Mouse (Mus musculus) MEL (cell line): ENCODE results near the gene Cplx2. TPM values are rescaled to one million over a fixed set of nuclear protein-coding genes. Genes with fewer than 3 reads are reported as not detected.

Experiments used
- DNase-seq: peaks from one replicate; pipeline ENCODE4 v3.0.0; 2011; ENCODE audit warnings: low read depth, low spot score
- H3K27ac ChIP-seq: 2 replicates; pipeline ENCODE4 v1.5.1; 2012; ENCODE audit warnings: low read depth, mild to moderate bottlenecking, control low read depth, low read length, moderate library complexity; ENCODE audit not compliant: control insufficient read depth
- H3K27me3 ChIP-seq, 2 experiments: fragments of 150-350 bp in 1 of 2; sonication (generic) in 1 of 2; 2 replicates each; pipeline ENCODE4 v1.6.1; 2012; ENCODE audit warnings: low read length in 2 of 2, mild to moderate bottlenecking in 2 of 2, improper control_type of control experiment in 1 of 2, moderate library complexity in 1 of 2; ENCODE audit not compliant: insufficient read depth in 2 of 2, control insufficient read depth in 1 of 2
- H3K36me3 ChIP-seq, 2 experiments: 2 replicates each; pipeline ENCODE4 v1.6.1; 2012 to 2014; ENCODE audit warnings: low read length in 2 of 2, improper control_type of control experiment in 1 of 2, inconsistent platforms in 1 of 2, mild to moderate bottlenecking in 1 of 2; ENCODE audit not compliant: insufficient read depth in 2 of 2, control insufficient read depth in 1 of 2
- H3K4me1 ChIP-seq, 2 experiments: fragments of 150-350 bp in 1 of 2; sonication (generic) in 1 of 2; 2 replicates each; pipeline ENCODE4 v1.6.1; 2012; ENCODE audit warnings: low read length in 2 of 2, improper control_type of control experiment in 1 of 2, mild to moderate bottlenecking in 1 of 2; ENCODE audit not compliant: insufficient read depth in 2 of 2, control insufficient read depth in 1 of 2
- H3K4me3 ChIP-seq, 2 experiments: fragments of 150-350 bp in 1 of 2; sonication (generic) in 1 of 2; 2 replicates each; pipeline ENCODE4 v1.5.1; 2012; ENCODE audit warnings: low read depth in 2 of 2, low read length in 2 of 2, mild to moderate bottlenecking in 2 of 2, moderate library complexity in 2 of 2, control low read depth in 1 of 2, improper control_type of control experiment in 1 of 2; ENCODE audit not compliant: control insufficient read depth in 1 of 2, insufficient read depth in 1 of 2
- H3K79me2 ChIP-seq: 2 replicates; pipeline ENCODE4 v1.6.1; 2012; ENCODE audit warnings: mild to moderate bottlenecking, low read length, moderate library complexity; ENCODE audit not compliant: control insufficient read depth, poor library complexity, insufficient read depth
- H3K9ac ChIP-seq: 2 replicates; pipeline ENCODE4 v1.6.1; 2012; ENCODE audit warnings: low read depth, mild to moderate bottlenecking, control low read depth, low read length, moderate library complexity; ENCODE audit not compliant: control insufficient read depth, poor library complexity, severe bottlenecking
- H3K9me3 ChIP-seq: fragments of 150-350 bp; sonication (generic); replicated peaks from 2 replicates; pipeline ENCODE4 v1.6.1; 2012; ENCODE audit warnings: mild to moderate bottlenecking, low read length, improper control_type of control experiment, moderate library complexity; ENCODE audit not compliant: insufficient read depth
- BHLHE40 ChIP-seq: IDR thresholded peaks from 2 replicates; pipeline ENCODE4 v1.6.1; 2012; ENCODE audit warnings: low read depth, mild to moderate bottlenecking, inconsistent platforms, low read length, improper control_type of control experiment, borderline replicate concordance
- EP300 ChIP-seq, 2 experiments: IDR thresholded peaks; 2 replicates each; pipeline ENCODE4 v1.6.1; 2011; ENCODE audit warnings: improper control_type of control experiment in 2 of 2, low read length in 2 of 2, low read depth in 1 of 2, mild to moderate bottlenecking in 1 of 2
- GABPA ChIP-seq: IDR thresholded peaks from 2 replicates; pipeline ENCODE4 v1.6.1; 2012; ENCODE audit warnings: low read depth, mild to moderate bottlenecking, inconsistent platforms, low read length, improper control_type of control experiment, moderate library complexity
- GATA1 ChIP-seq: IDR thresholded peaks from 2 replicates; pipeline ENCODE4 v1.6.1; 2011; ENCODE audit warnings: low read depth, low read length, improper control_type of control experiment
- JUND ChIP-seq: IDR thresholded peaks from 2 replicates; pipeline ENCODE4 v1.6.1; 2011; ENCODE audit warnings: low read depth, mild to moderate bottlenecking, improper control_type of control experiment, low read length
- MAFK ChIP-seq: IDR thresholded peaks from 2 replicates; pipeline ENCODE4 v1.6.1; 2011; ENCODE audit warnings: low read depth, mild to moderate bottlenecking, low read length, improper control_type of control experiment, borderline replicate concordance
- NRF1 ChIP-seq: IDR thresholded peaks from 2 replicates; pipeline ENCODE4 v1.6.1; 2014; ENCODE audit warnings: low read depth, mild to moderate bottlenecking, inconsistent platforms, low read length, improper control_type of control experiment, moderate library complexity; ENCODE audit not compliant: poor library complexity, insufficient read depth, severe bottlenecking
- RCOR1 ChIP-seq: IDR thresholded peaks from 2 replicates; pipeline ENCODE4 v1.6.1; 2012; ENCODE audit warnings: low read depth, mild to moderate bottlenecking, inconsistent platforms, low read length, improper control_type of control experiment
- SMC3 ChIP-seq: IDR thresholded peaks from 2 replicates; pipeline ENCODE4 v1.6.1; 2011; ENCODE audit warnings: low read depth, low read length, improper control_type of control experiment
- TAL1 ChIP-seq: IDR thresholded peaks from 2 replicates; pipeline ENCODE4 v1.6.1; 2012; ENCODE audit warnings: mild to moderate bottlenecking, inconsistent platforms, low read length, moderate library complexity, mixed read lengths
- USF1 ChIP-seq: IDR thresholded peaks from 2 replicates; pipeline ENCODE4 v1.6.1; 2014; ENCODE audit warnings: low read depth, mild to moderate bottlenecking, inconsistent platforms, low read length, improper control_type of control experiment, moderate library complexity
- USF2 ChIP-seq, 2 experiments: IDR thresholded peaks; 2 replicates each; pipeline ENCODE4 v1.6.1; 2011 to 2012; ENCODE audit warnings: improper control_type of control experiment in 2 of 2, low read length in 2 of 2, borderline replicate concordance in 1 of 2, inconsistent platforms in 1 of 2, low read depth in 1 of 2, mild to moderate bottlenecking in 1 of 2; ENCODE audit not compliant: insufficient read depth in 1 of 2
- polyA plus RNA-seq, 2 experiments: library from polyadenylated mRNA; stranded (reverse) in 1 of 2; unstranded in 1 of 2; fragments of >175 nt in 1 of 2; fragments of >200 nt in 1 of 2; gene quantifications; 2 replicates each; pipeline versions ENCODE4 v1.2.1 to v1.2.4; 2012; ENCODE audit warnings: low replicate concordance in 2 of 2, low read depth in 1 of 2; ENCODE audit not compliant: insufficient read length in 2 of 2, insufficient read depth in 1 of 2, missing spikeins in 1 of 2
- total RNA-seq: library from RNA; depleted of rRNA; stranded (reverse); fragments of 300-350 nt; gene quantifications from 2 replicates; pipeline ENCODE4 v1.2.3, GENCODE M21; 2012

The Cplx2 gene
- total and polyA plus RNA-seq, 3 experiments: 1.8 to 4.7 TPM; not detected in 1

- H3K4me1 ChIP-seq: peaks cover 0 to 18% of the 10 kb centered on the region in 2 experiments
Observed at GRCm38 (mm10) chr13:54391313-54391712, 20.2 kb downstream of the Cplx2 start.

GRCm38 (mm10) chr13:54397069-54397468 lies 25.9 kb downstream of the Cplx2 start:
- Histone ChIP-seq H3K4me1 (peaks cover 4 to 26% of the 10 kb centered on the region in 2 experiments; a peak in 3 of 4 replicates), H3K27ac (no peak overlapping the region), H3K9me3 (no peaks in the 10 kb centered on the region), H3K27me3 (no peaks in the 10 kb centered on the region), H3K9ac (no peak overlapping the region), H3K36me3 (peaks cover 0 to 7% of the 10 kb centered on the region in 2 experiments; a peak in 2 of 4 replicates), H3K4me3 (no peak overlapping the region), H3K79me2 (no peaks in the 10 kb centered on the region)
- DNase-seq: peak; percentile 26
- no peak for TF ChIP-seq MAFK
- TF ChIP-seq TAL1: no peak
- no peak for TF ChIP-seq RCOR1
- no peak for TF ChIP-seq NRF1
- TF ChIP-seq EP300 (IDR thresholded peaks at IDR 0.05; ENCODE audit: low read depth in 1 of 2, low read length in 2 of 2): no peak

More at GRCm38 (mm10) chr13:54391313-54391712, 20.2 kb downstream of the Cplx2 start:
- Histone ChIP-seq H3K79me2 (no peaks in the 10 kb centered on the region), H3K9ac (no peak overlapping the region), H3K27me3 (no peaks in the 10 kb centered on the region), H3K4me3 (no peak overlapping the region), H3K9me3 (no peaks in the 10 kb centered on the region), H3K27ac (no peak overlapping the region), H3K36me3 (peaks cover 0 to 6% of the 10 kb centered on the region in 2 experiments; a peak in 2 of 4 replicates)
- TF ChIP-seq GABPA (no peak), SMC3 (no peak), USF2 (IDR thresholded peaks at IDR 0.05; ENCODE audit: borderline replicate concordance in 1 of 2, insufficient read depth in 1 of 2, low read depth in 1 of 2, low read length in 2 of 2) (no peak), JUND (no peak), NRF1 (no peak), MAFK (no peak), BHLHE40 (no peak)
- no peak for DNase-seq

- Histone ChIP-seq H3K27me3 (no peaks in the 10 kb centered on the region), H3K9ac (no peak overlapping the region), H3K9me3 (no peaks in the 10 kb centered on the region), H3K4me1 (peaks cover 4 to 26% of the 10 kb centered on the region in 2 experiments; a peak in 3 of 4 replicates), H3K4me3 (no peak overlapping the region), H3K79me2 (no peaks in the 10 kb centered on the region), H3K27ac (peak overlapping the region; percentile 36; the same call in 1 of the 2 replicates), H3K36me3 (peaks cover 0 to 7% of the 10 kb centered on the region in 2 experiments; a peak in 2 of 4 replicates)
- DNase-seq: peak; percentile 64
- TF ChIP-seq EP300 (IDR thresholded peaks at IDR 0.05; ENCODE audit: low read depth in 1 of 2, low read length in 2 of 2): peak; percentile 45 to 57
- no peak for TF ChIP-seq USF1
- peak; percentile 42 for TF ChIP-seq TAL1
- 0 out of 2 replicates have a peak, but pooled peaks have one; percentile 42 for TF ChIP-seq GATA1
Observed at GRCm38 (mm10) chr13:54400565-54401179, 29.5 kb downstream of the Cplx2 start.
